Mouse (Mus musculus): Measurements from ENCODE around the gene Pan2. TPM values are rescaled to one million over a fixed set of nuclear protein-coding genes. Genes with fewer than 3 reads are reported as not detected.
"Not testable (repeated sequence)": the region's sequence is repeated elsewhere in the genome, so short reads cannot be mapped to it uniquely, and the experiment has no call there.

Pan2 gene
- total and polyA plus RNA-seq, 3 experiments: 10.6 to 18.5 (median 11.0) TPM

DNA sequence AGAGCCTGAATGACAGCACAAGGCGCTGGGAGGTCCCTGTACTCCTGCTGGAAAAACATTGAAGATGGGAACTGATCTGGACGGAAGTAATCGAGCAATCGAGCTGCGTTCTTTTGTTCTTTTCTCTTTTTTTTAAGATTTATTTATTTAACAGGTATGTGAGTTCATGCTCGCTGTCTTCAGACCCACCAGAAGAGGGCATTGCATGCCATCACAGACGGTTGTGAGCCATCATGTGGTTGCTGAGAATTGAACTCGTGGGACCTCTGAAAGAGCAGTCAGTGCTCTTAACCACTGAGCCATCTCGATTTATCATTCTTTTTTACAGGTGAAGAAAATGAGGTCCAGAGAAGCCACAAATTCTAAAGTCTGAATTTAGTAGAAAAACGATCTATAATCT is 24.5 kb downstream of the Pan2 start:
- peaks cover 3% of the 10 kb centered on the region; the same call in 1 of the 2 replicates for H3K79me2 ChIP-seq (replicated peaks; ENCODE audit: control insufficient read depth, extremely low read depth, insufficient read depth, poor library complexity, severe bottlenecking)
- no peak overlapping the region for H3K27ac ChIP-seq (ENCODE audit: insufficient read depth, low read depth)
- no peaks in the 10 kb centered on the region for H3K9me3 ChIP-seq (replicated peaks; ENCODE audit: low read length)
- H3K4me2 ChIP-seq (ENCODE audit: insufficient read depth, low read depth, poor library complexity, severe bottlenecking): no peak overlapping the region
- H3K4me3 ChIP-seq (replicated peaks in 1 of 3; ENCODE audit: low read depth in 2 of 3, low read length in 2 of 3, poor library complexity in 1 of 3): no peak overlapping the region
- DNase-seq (ENCODE audit: extremely low read depth): no peak
- H3K27me3 ChIP-seq (replicated peaks): no peaks in the 10 kb centered on the region
- TF ChIP-seq RAD21 (IDR thresholded peaks at IDR 0.05; ENCODE audit: low read depth, low read length) (peak; percentile 7), CHD2 (IDR thresholded peaks at IDR 0.05; ENCODE audit: low read length) (no peak), POLR2AphosphoS2 (IDR thresholded peaks at IDR 0.05; ENCODE audit: low read depth, low read length) (no peak), CTCF (conservative IDR thresholded peaks at IDR 0.05 in 1 of 2, IDR thresholded peaks at IDR 0.05 in 1 of 2; ENCODE audit: low read depth in 2 of 2, low read length in 2 of 2) (peak in 1 of 2 experiments; percentile 52; a peak in 2 of 4 replicates), NELFE (IDR thresholded peaks at IDR 0.05; ENCODE audit: low read depth, low read length) (no peak), ELF1 (IDR thresholded peaks at IDR 0.05; ENCODE audit: low read depth, low read length) (no peak), IRF4 (IDR thresholded peaks at IDR 0.05; ENCODE audit: low read depth, low read length) (no peak), JUND (conservative IDR thresholded peaks at IDR 0.05; ENCODE audit: low read depth, low read length) (no peak), MAX (IDR thresholded peaks at IDR 0.05; ENCODE audit: low read length) (no peak)
- dilution Hi-C loops (cut with MboI; ENCODE audit: extremely low pct_ligation_motif_present, extremely low pct_unique_long_range_greater_than_20kb, low sequenced_read_pairs): no loop called here
- H3K36me3 ChIP-seq (replicated peaks in 1 of 2; ENCODE audit: control insufficient read depth in 1 of 2, insufficient read depth in 1 of 2, low read length in 1 of 2): peaks cover 22 to 41% of the 10 kb centered on the region in 2 experiments
- H3K4me1 ChIP-seq (ENCODE audit: control insufficient read depth in 1 of 2, insufficient read depth in 2 of 2): peaks cover 2 to 10% of the 10 kb centered on the region in 2 experiments; a peak in 2 of 4 replicates
- H3K9ac ChIP-seq (ENCODE audit: insufficient read depth, low read depth): no peak overlapping the region
- in situ Hi-C loops (cut with MboI; ENCODE audit: low pct_ligation_motif_present, low pct_unique_long_range_greater_than_20kb, low sequenced_read_pairs): no loop called here

DNA sequence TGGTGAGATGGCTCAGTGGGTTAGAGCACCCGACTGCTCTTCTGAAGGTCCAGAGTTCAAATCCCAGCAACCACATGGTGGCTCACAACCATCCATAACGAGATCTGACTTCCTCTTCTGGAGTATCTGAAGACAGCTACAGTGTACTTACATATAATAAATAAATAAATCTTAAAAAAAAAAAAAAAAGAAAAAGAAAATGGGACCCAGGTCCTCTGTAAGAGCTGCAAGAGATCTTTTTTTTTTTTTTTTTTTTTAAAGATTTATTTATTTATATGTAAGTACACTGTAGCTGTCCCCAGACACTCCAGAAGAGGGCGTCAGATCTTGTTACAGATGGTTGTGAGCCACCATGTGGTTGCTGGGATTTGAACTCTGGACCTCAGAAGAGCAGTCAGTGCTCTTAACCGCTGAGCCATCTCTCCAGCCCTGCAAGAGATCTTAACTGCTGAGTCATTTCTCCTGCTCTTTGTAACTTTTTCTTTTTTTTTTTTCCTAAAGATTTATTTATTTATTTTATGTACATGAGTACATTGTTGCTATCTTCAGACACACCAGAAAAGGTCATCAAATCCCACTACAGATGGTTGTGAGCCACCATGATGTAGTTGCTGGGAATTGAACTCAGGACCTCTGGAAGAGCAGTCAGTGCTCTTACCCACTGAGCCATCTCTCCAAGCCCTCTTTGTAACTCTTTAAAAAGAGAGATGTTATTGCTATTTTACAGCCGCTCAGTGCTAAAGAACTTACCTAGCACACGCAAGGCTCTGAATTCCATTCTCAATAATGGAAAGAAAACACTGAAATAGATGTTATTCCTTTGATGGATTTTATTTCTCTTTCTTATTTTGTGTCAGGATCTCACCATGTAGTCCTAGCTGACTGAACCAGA is 29.5 kb downstream of the Pan2 start:
- dilution Hi-C loops (cut with MboI; ENCODE audit: extremely low pct_ligation_motif_present, extremely low pct_unique_long_range_greater_than_20kb, low sequenced_read_pairs); H3K4me2 ChIP-seq (ENCODE audit: insufficient read depth, low read depth, poor library complexity, severe bottlenecking); in situ Hi-C loops (cut with MboI; ENCODE audit: low pct_ligation_motif_present, low pct_unique_long_range_greater_than_20kb, low sequenced_read_pairs): not testable (repeated sequence)

DNA sequence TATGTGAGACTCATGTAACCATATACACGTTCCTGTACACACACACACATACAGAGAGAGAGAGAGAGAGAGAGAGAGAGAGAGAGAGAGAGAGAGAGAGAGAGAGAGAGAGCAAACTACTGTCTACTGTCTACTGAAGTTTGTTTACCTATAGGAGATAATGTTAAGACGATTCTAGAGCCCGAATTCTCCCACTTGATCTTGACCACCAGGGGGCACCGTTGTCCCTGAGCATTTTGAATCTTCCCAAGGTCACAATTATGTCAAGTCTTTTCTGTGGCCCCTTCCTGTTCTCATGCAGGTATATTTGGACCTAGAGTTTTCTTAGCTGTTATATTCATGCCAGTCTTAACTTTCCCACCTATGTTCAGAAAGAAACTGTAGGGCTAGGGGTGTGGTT is 32.4 kb downstream of the Pan2 start:
- peaks cover 3 to 12% of the 10 kb centered on the region in 2 experiments for H3K36me3 ChIP-seq (replicated peaks in 1 of 2; ENCODE audit: control insufficient read depth in 1 of 2, insufficient read depth in 1 of 2, low read length in 1 of 2)
- peaks cover 26% of the 10 kb centered on the region for H3K79me2 ChIP-seq (replicated peaks; ENCODE audit: control insufficient read depth, extremely low read depth, insufficient read depth, poor library complexity, severe bottlenecking)
- 0 out of 2 replicates have a peak overlapping the region, but pooled peaks have one; percentile 25 for H3K4me2 ChIP-seq (ENCODE audit: insufficient read depth, low read depth, poor library complexity, severe bottlenecking)
- H3K4me3 ChIP-seq (replicated peaks in 1 of 3; ENCODE audit: low read depth in 2 of 3, low read length in 2 of 3, poor library complexity in 1 of 3): no peak overlapping the region
- H3K27ac ChIP-seq (ENCODE audit: insufficient read depth, low read depth): no peak overlapping the region
- dilution Hi-C loops (cut with MboI; ENCODE audit: extremely low pct_ligation_motif_present, extremely low pct_unique_long_range_greater_than_20kb, low sequenced_read_pairs) (no loop called here), in situ Hi-C loops (cut with MboI; ENCODE audit: low pct_ligation_motif_present, low pct_unique_long_range_greater_than_20kb, low sequenced_read_pairs) (no loop called here)
- no peaks in the 10 kb centered on the region for H3K27me3 ChIP-seq (replicated peaks)
- DNase-seq (ENCODE audit: extremely low read depth): peak; percentile 85
- no peaks in the 10 kb centered on the region for H3K9me3 ChIP-seq (replicated peaks; ENCODE audit: low read length)
- peaks cover 10 to 30% of the 10 kb centered on the region in 2 experiments for H3K4me1 ChIP-seq (ENCODE audit: control insufficient read depth in 1 of 2, insufficient read depth in 2 of 2)
- no peak overlapping the region for H3K9ac ChIP-seq (ENCODE audit: insufficient read depth, low read depth)
- TF ChIP-seq GABPA (IDR thresholded peaks at IDR 0.05; ENCODE audit: insufficient replicate concordance, low read depth, low read length) (no peak), PAX5 (IDR thresholded peaks at IDR 0.05; ENCODE audit: low read length) (no peak), SIN3A (IDR thresholded peaks at IDR 0.05; ENCODE audit: low read length) (peak; percentile 68), CTCF (conservative IDR thresholded peaks at IDR 0.05 in 1 of 2, IDR thresholded peaks at IDR 0.05 in 1 of 2; ENCODE audit: low read depth in 2 of 2, low read length in 2 of 2) (peak; percentile 86 to 92), JUND (conservative IDR thresholded peaks at IDR 0.05; ENCODE audit: low read depth, low read length) (peak; percentile 38; the same call in 1 of the 2 replicates), ETS1 (conservative IDR thresholded peaks at IDR 0.05; ENCODE audit: low read depth, low read length) (no peak), RAD21 (IDR thresholded peaks at IDR 0.05; ENCODE audit: low read depth, low read length) (peak; percentile 85), POLR2A (IDR thresholded peaks at IDR 0.05; ENCODE audit: low read depth, low read length) (no peak), JUN (IDR thresholded peaks at IDR 0.05; ENCODE audit: insufficient read depth, low read depth, low read length) (no peak), POLR2AphosphoS2 (IDR thresholded peaks at IDR 0.05; ENCODE audit: low read depth, low read length) (no peak), MXI1 (IDR thresholded peaks at IDR 0.05; ENCODE audit: low read depth, low read length) (no peak), HCFC1 (IDR thresholded peaks at IDR 0.05; ENCODE audit: low read depth, low read length) (peak; percentile 34; the same call in 1 of the 2 replicates), ELF1 (IDR thresholded peaks at IDR 0.05; ENCODE audit: low read depth, low read length) (peak; percentile 55), TCF12 (IDR thresholded peaks at IDR 0.05; ENCODE audit: low read depth, low read length) (no peak), TBP (conservative IDR thresholded peaks at IDR 0.05; ENCODE audit: low read depth, low read length) (0 out of 2 replicates have a peak, but pooled peaks have one; percentile 38), ZC3H11A (IDR thresholded peaks at IDR 0.05; ENCODE audit: low read depth, low read length) (peak; percentile 20; the same call in 1 of the 2 replicates), NELFE (IDR thresholded peaks at IDR 0.05; ENCODE audit: low read depth, low read length) (peak; percentile 41; the same call in 1 of the 2 replicates), USF2 (conservative IDR thresholded peaks at IDR 0.05; ENCODE audit: low read depth, low read length) (no peak), UBTF (IDR thresholded peaks at IDR 0.05; ENCODE audit: low read depth, low read length) (no peak)

More for the DNA sequence above, 29.5 kb downstream of the Pan2 start:
- TF ChIP-seq TBP (conservative IDR thresholded peaks at IDR 0.05; ENCODE audit: low read depth, low read length) (peak; percentile 80), ZNF384 (IDR thresholded peaks at IDR 0.05; ENCODE audit: low read depth, low read length) (peak; percentile 39)
- not testable (repeated sequence) for H3K27ac ChIP-seq (ENCODE audit: insufficient read depth, low read depth); DNase-seq (ENCODE audit: extremely low read depth); H3K27me3 ChIP-seq (replicated peaks); H3K79me2 ChIP-seq (replicated peaks; ENCODE audit: control insufficient read depth, extremely low read depth, insufficient read depth, poor library complexity, severe bottlenecking); H3K4me3 ChIP-seq (replicated peaks in 1 of 3; ENCODE audit: low read depth in 2 of 3, low read length in 2 of 3, poor library complexity in 1 of 3); H3K9ac ChIP-seq (ENCODE audit: insufficient read depth, low read depth); H3K9me3 ChIP-seq (replicated peaks; ENCODE audit: low read length)
- Histone ChIP-seq H3K36me3 (replicated peaks in 1 of 2; ENCODE audit: control insufficient read depth in 1 of 2, insufficient read depth in 1 of 2, low read length in 1 of 2) (peaks cover 5 to 14% of the 10 kb centered on the region in 2 experiments), H3K4me1 (ENCODE audit: control insufficient read depth in 1 of 2, insufficient read depth in 2 of 2) (peaks cover 4 to 13% of the 10 kb centered on the region in 2 experiments; a peak in 3 of 4 replicates)

Data from CH12.LX (cell line).